Mouse (Mus musculus) central nervous system, embryonic 11.5 days (tissue): ENCODE measurements around the gene Hnrnpll. TPM values are rescaled to one million over a fixed set of nuclear protein-coding genes. Genes with fewer than 3 reads are reported as not detected.

Experiments used
- polyA plus RNA-seq: library from polyadenylated mRNA; depleted of rRNA; stranded (reverse); fragments of >200 nt; gene quantifications from 2 replicates; pipeline ENCODE4 v1.2.3, GENCODE M21; 2012; rRNA removed

Hnrnpll gene
- polyA plus RNA-seq = 113 and 168 TPM in 2 replicates

DNA sequence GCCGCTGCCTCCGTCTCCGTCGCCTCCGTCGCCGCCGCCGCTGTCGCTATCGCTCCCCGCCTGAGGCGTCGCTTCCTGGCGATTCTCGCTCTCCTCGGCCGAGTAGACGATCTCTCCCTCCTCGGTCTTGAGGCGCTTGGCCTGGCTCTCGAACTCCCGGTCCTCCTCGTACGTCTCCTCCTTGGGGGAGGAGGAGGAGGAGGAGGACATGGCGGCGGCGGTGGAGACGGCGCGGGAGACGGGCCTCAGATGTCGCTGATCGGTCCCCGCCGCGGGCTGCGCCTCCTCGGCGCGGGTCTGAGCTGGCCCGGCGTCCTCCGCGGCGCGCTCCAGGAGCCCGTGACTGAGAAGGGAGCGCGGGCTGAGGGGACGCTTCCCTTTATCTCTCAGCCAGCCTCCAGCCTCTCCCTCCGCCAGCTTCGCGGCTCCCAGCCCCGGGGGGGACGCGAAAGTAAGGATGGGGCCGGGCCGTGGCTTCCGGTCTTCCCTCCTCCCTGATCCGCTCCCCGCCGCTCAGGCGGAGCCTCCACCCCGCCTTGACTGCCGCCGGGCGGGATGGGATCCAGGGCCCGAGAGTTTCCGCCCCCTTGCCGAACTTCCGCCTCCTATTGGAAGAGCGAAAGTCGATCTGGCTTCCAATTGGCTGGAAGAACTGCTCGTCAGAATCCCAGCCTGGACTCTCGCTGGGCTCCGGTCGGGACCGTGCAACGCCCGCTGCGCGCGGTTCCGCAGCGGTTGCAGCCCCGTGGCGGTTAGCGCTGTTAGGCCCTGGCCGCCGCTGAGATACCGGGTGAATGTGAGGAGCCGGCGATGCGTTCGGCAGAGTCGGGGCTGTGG, at the start of gene Hnrnpll:
Gene Hnrnpll (minus strand): TSS at position 552 of the 837 bp plus-strand sequence.

Other genes with a start within 250 kb of the Hnrnpll start
- 26.5 and 35.0 TPM in 2 replicates for gene Atl2, start 166.2 kb downstream of the Hnrnpll start, polyA plus RNA-seq
- gene Galm, start 65.1 kb upstream of the Hnrnpll start, polyA plus RNA-seq = 5.5 and 8.1 TPM in 2 replicates
- gene Srsf7, start 145.0 kb upstream of the Hnrnpll start, polyA plus RNA-seq = 567 and 647 TPM in 2 replicates
- 0.06 and 0.10 TPM in 2 replicates for gene Ttc39d, start 145.1 kb upstream of the Hnrnpll start, polyA plus RNA-seq
- 26.0 and 26.9 TPM in 2 replicates for gene Gemin6, start 162.1 kb upstream of the Hnrnpll start, polyA plus RNA-seq
- gene Morn2, start 227.9 kb upstream of the Hnrnpll start, polyA plus RNA-seq = 17.1 and 20.1 TPM in 2 replicates
- gene Dhx57, start 228.1 kb upstream of the Hnrnpll start, polyA plus RNA-seq = 38.0 and 39.4 TPM in 2 replicates
- 0.63 and 1.1 TPM in 2 replicates for gene Arhgef33, start 245.1 kb upstream of the Hnrnpll start, polyA plus RNA-seq